Mouse (Mus musculus) liver, postnatal 0 days (tissue): ENCODE measurements around the gene Foxp2. TPM values are rescaled to one million over a fixed set of nuclear protein-coding genes. Genes with fewer than 3 reads are reported as not detected.

ENCODE experiments used
- ATAC-seq: fragments of 200-750 bp; cut with Nextera tagmentation; 2 replicates; pipeline ENCODE4 v1.8.0; 2017; ENCODE audit warnings: mild to moderate bottlenecking, moderate library complexity
- DNase-seq: peaks from one replicate; pipeline ENCODE4 v3.0.0-alpha.2; 2016
- H3K27ac ChIP-seq: fragments of 300-500 bp; sonication (generic); 2 replicates; pipeline ENCODE4 v1.5.1; 2014; ENCODE audit warnings: antibody characterized with exemption, moderate library complexity, mild to moderate bottlenecking, low read depth
- H3K27me3 ChIP-seq: fragments of 300-500 bp; sonication (generic); 2 replicates; pipeline ENCODE4 v1.6.1; 2014; ENCODE audit warnings: low read length, control low read depth, mixed read lengths; ENCODE audit not compliant: insufficient read depth
- H3K36me3 ChIP-seq: fragments of 300-500 bp; sonication (generic); replicated peaks from 2 replicates; pipeline ENCODE4 v1.6.1; 2014; ENCODE audit warnings: mild to moderate bottlenecking, control low read depth, low read length, moderate library complexity, mixed read lengths; ENCODE audit not compliant: insufficient read depth
- H3K4me1 ChIP-seq: fragments of 300-500 bp; sonication (generic); 2 replicates; pipeline ENCODE4 v1.6.1; 2014; ENCODE audit warnings: antibody characterized with exemption, mild to moderate bottlenecking, control low read depth; ENCODE audit not compliant: insufficient read depth
- H3K4me2 ChIP-seq: fragments of 300-500 bp; sonication (generic); 2 replicates; pipeline ENCODE4 v1.6.1; 2014; ENCODE audit warnings: low read depth, mild to moderate bottlenecking, low read length, moderate library complexity, mixed read lengths
- H3K4me3 ChIP-seq: fragments of 300-500 bp; sonication (generic); 2 replicates; pipeline ENCODE4 v1.5.1; 2014; ENCODE audit warnings: low read depth, low read length
- H3K9ac ChIP-seq: fragments of 300-500 bp; sonication (generic); replicated peaks from 2 replicates; pipeline ENCODE4 v1.6.1; 2014; ENCODE audit warnings: mild to moderate bottlenecking, moderate library complexity
- H3K9me3 ChIP-seq: fragments of 300-500 bp; sonication (generic); 2 replicates; pipeline ENCODE4 v1.6.1; 2016; ENCODE audit warnings: mild to moderate bottlenecking, control low read depth, low read length, mixed read lengths
- CTCF ChIP-seq: sonication (generic); IDR thresholded peaks from 2 replicates; pipeline ENCODE4 v1.5.1; 2016; ENCODE audit warnings: antibody characterized with exemption, low read depth
- EP300 ChIP-seq: IDR thresholded peaks from 2 replicates; pipeline ENCODE4 v1.6.1; 2016; ENCODE audit warnings: antibody characterized with exemption, low read depth, mild to moderate bottlenecking
- WGBS: fragments of 180-500 bp; shearing (Covaris S2); extraction: QIAGEN DNeasy Blood & Tissue Kit; methylation state at CpG from one replicate; pipeline ENCODE4 v1.1.7; 2014; ENCODE audit not compliant: insufficient replicate concordance; 5-methylcytosine and 5-hydroxymethylcytosine counted together
- polyA plus RNA-seq: library from polyadenylated mRNA; unstranded; fragments of >200 nt; fragmentation: Nextera tagmentation; extraction: Ambion mirVana; gene quantifications from 2 replicates; pipeline ENCODE4 v1.2.1, GENCODE M21; 2015

Foxp2 gene
- polyA plus RNA-seq, 1 experiment from 2014 or later: 1.6 TPM

GRCm38 (mm10) chr6:14900579-14901021 is 549 bp upstream of the Foxp2 start:
- WGBS: under 1% methylated on average over 19 of the region's 20 CpGs
- ATAC-seq (peak; percentile 88), DNase-seq (peak; percentile 70)
- H3K4me1 ChIP-seq: 0 out of 2 replicates have a peak, but pooled peaks cover 3% of the 10 kb centered on the region
- H3K27me3 ChIP-seq: peaks cover 49% of the 10 kb centered on the region
- peak overlapping the region; percentile 78 for H3K4me2 ChIP-seq
- no peaks in the 10 kb centered on the region for H3K9me3 ChIP-seq
- H3K36me3 ChIP-seq: no peaks in the 10 kb centered on the region
- no peak overlapping the region; the same call in 1 of the 2 replicates for H3K9ac ChIP-seq
- peak overlapping the region; percentile 53 for H3K4me3 ChIP-seq
- no peak for TF ChIP-seq CTCF
- no peak for TF ChIP-seq EP300
- no peak overlapping the region for H3K27ac ChIP-seq

- H3K36me3 ChIP-seq: no peaks in the 10 kb centered on the region
- 0 out of 2 replicates have a peak, but pooled peaks cover 3% of the 10 kb centered on the region for H3K4me1 ChIP-seq
- peak overlapping the region; percentile 53 for H3K4me3 ChIP-seq
- peaks cover 49% of the 10 kb centered on the region for H3K27me3 ChIP-seq
- DNase-seq (peak; percentile 12), ATAC-seq (no peak)
- WGBS: 6% methylated on average over 13 of the region's 13 CpGs
- no peaks in the 10 kb centered on the region for H3K9me3 ChIP-seq
- no peak overlapping the region for H3K27ac ChIP-seq
- no peak for TF ChIP-seq EP300
- TF ChIP-seq CTCF: no peak
- peak overlapping the region; percentile 78 for H3K4me2 ChIP-seq
- 0 out of 2 replicates have a peak overlapping the region, but pooled peaks have one; percentile 30 for H3K9ac ChIP-seq
Measured at GRCm38 (mm10) chr6:14901971-14902670, 972 bp downstream of the Foxp2 start.

- Histone ChIP-seq H3K27ac (no peak overlapping the region), H3K4me2 (no peak overlapping the region), H3K9ac (no peak overlapping the region), H3K9me3 (no peaks in the 10 kb centered on the region), H3K4me1 (0 out of 2 replicates have a peak, but pooled peaks cover 3% of the 10 kb centered on the region), H3K27me3 (peaks cover 40% of the 10 kb centered on the region), H3K36me3 (no peaks in the 10 kb centered on the region), H3K4me3 (no peak overlapping the region)
- no peak for TF ChIP-seq EP300
- TF ChIP-seq CTCF: no peak
- DNase-seq: no peak
- WGBS: 32% methylated on average over 5 of the region's 5 CpGs
- ATAC-seq: no peak
Measured at GRCm38 (mm10) chr6:14903271-14903965, 2.3 kb downstream of the Foxp2 start.

- H3K9ac ChIP-seq: no peak overlapping the region
- DNase-seq (no peak), ATAC-seq (no peak)
- no peaks in the 10 kb centered on the region for H3K4me1 ChIP-seq
- H3K27ac ChIP-seq: no peak overlapping the region
- no peak overlapping the region for H3K4me3 ChIP-seq
- WGBS: 75% methylated on average over 2 of the region's 2 CpGs
- no peak overlapping the region for H3K4me2 ChIP-seq
- no peak for TF ChIP-seq CTCF
- no peaks in the 10 kb centered on the region for H3K27me3 ChIP-seq
- H3K36me3 ChIP-seq: no peaks in the 10 kb centered on the region
- H3K9me3 ChIP-seq: no peaks in the 10 kb centered on the region
Measured at GRCm38 (mm10) chr6:14915066-14915465, 13.9 kb downstream of the Foxp2 start.

- Histone ChIP-seq H3K9ac (no peak overlapping the region), H3K4me2 (no peak overlapping the region), H3K27ac (no peak overlapping the region), H3K9me3 (no peaks in the 10 kb centered on the region), H3K4me3 (no peak overlapping the region), H3K4me1 (no peaks in the 10 kb centered on the region), H3K36me3 (no peaks in the 10 kb centered on the region), H3K27me3 (no peaks in the 10 kb centered on the region)
- ATAC-seq: no peak
- DNase-seq: no peak
- TF ChIP-seq CTCF (no peak), EP300 (no peak)
Measured at GRCm38 (mm10) chr6:14922704-14923103, 21.6 kb downstream of the Foxp2 start.

GRCm38 (mm10) chr6:14924976-14925489 is 23.9 kb downstream of the Foxp2 start:
- Histone ChIP-seq H3K9ac (no peak overlapping the region), H3K36me3 (no peaks in the 10 kb centered on the region), H3K4me2 (no peak overlapping the region), H3K27ac (no peak overlapping the region), H3K9me3 (no peaks in the 10 kb centered on the region), H3K4me3 (no peak overlapping the region), H3K27me3 (no peaks in the 10 kb centered on the region), H3K4me1 (no peaks in the 10 kb centered on the region)
- ATAC-seq: no peak
- TF ChIP-seq EP300: no peak
- TF ChIP-seq CTCF: no peak
- no peak for DNase-seq
- WGBS: 74% methylated on average over 4 of the region's 4 CpGs
